Mouse (Mus musculus): ENCODE measurements around the gene Dock9. TPM values are rescaled to one million over a fixed set of nuclear protein-coding genes. Genes with fewer than 3 reads are reported as not detected.
A peak's percentile ranks its signal among the peaks of the same experiment; 100 is the strongest.

Dock9 gene
- polyA plus RNA-seq, 1 experiment from 2014 or later, result 5.1 TPM

DNA sequence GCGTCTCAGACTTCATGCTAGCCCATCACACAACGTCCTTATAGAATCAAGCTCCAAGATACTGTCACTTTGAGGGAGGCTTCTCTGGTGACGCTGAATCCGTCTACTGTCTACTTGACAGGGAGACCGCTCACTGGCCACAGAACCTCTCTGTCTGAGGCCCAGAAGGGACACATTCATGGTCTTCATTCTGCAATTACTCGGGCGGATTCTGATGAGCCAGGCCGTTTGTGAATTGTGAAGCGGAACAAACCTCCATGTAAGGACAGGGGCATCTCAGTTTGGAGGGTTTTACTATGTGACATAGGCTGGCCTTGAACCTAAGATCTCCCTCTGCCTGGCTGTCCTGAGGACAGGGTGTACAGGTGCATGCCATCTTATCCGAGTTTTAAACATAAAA lies 140.7 kb downstream of the Dock9 start:
- WGBS, result 89% methylated on average over 10 of the region's 10 CpGs
- no peak overlapping the region for H3K9ac ChIP-seq (replicated peaks)
- H3K4me1 ChIP-seq (replicated peaks), result peaks cover 34% of the 10 kb centered on the region
- no peak overlapping the region for H3K4me2 ChIP-seq
- ATAC-seq (ENCODE audit: insufficient number of reproducible peaks, insufficient read depth, low FRiP score, low TSS enrichment, low read depth), result no peak
- no peak overlapping the region for H3K27ac ChIP-seq
- H3K27me3 ChIP-seq, result no peaks in the 10 kb centered on the region
- no peak overlapping the region for H3K4me3 ChIP-seq (replicated peaks)
- H3K9me3 ChIP-seq, result no peaks in the 10 kb centered on the region
- 0 out of 2 replicates have a peak, but pooled peaks cover 5% of the 10 kb centered on the region for H3K36me3 ChIP-seq

DNA sequence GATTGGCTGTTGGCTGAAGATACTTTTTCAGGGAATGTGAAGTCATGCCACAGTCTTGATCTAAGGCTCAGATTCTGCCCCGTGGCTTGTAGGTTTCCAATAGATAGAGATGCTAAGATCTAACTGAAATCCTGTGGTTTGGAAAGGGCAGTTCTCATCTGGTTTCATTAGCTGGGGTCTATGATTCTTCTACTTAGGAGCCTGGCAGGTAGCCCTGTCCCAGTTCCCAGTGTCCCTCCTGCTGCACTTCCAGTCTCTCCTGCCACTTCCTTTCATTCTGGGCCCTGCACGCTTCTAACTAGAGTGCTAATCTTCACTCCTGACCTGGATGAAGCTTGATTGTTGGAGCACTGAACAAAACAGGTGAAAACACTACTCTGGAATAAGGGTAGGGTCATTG lies 142.7 kb downstream of the Dock9 start:
- H3K9ac ChIP-seq (replicated peaks), result no peak overlapping the region
- H3K27me3 ChIP-seq, result no peaks in the 10 kb centered on the region
- no peak for ATAC-seq (ENCODE audit: insufficient number of reproducible peaks, insufficient read depth, low FRiP score, low TSS enrichment, low read depth)
- 69% methylated on average over 2 of the region's 2 CpGs for WGBS
- 0 out of 2 replicates have a peak, but pooled peaks cover 5% of the 10 kb centered on the region for H3K36me3 ChIP-seq
- no peaks in the 10 kb centered on the region for H3K9me3 ChIP-seq
- no peak overlapping the region for H3K4me2 ChIP-seq
- H3K4me3 ChIP-seq (replicated peaks), result no peak overlapping the region
- no peak overlapping the region; the same call in 1 of the 2 replicates for H3K27ac ChIP-seq
- peaks cover 34% of the 10 kb centered on the region for H3K4me1 ChIP-seq (replicated peaks)

DNA sequence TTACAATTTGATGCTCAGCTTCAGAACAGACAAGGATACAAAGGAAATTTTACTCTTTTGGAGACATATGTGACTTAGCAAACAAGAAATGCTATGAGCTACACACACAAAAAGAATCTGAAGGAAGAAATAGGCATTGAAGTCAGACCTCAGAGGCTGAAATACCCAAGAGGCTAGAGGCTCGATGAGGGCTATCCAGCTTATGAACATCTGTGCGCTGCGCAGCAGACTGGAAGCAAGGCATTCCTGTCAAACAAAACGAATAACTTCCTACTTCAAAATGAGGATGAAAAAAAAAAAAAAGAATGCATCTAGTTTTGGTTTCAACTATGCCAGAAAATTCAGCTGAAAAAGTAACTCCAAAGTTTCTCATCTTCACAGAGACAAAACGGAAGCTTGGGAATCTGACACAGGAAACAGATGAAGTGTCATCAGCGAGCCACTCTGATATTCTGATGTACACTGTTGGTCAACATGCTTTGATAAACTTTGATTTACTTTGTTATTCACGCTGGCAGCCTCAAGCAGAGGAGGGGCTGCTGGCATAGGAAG lies 143.1 kb downstream of the Dock9 start:
- Histone ChIP-seq H3K4me3 (replicated peaks) (no peak overlapping the region), H3K9me3 (no peaks in the 10 kb centered on the region), H3K4me2 (no peak overlapping the region), H3K27ac (no peak overlapping the region), H3K9ac (replicated peaks) (no peak overlapping the region), H3K4me1 (replicated peaks) (peaks cover 35% of the 10 kb centered on the region), H3K36me3 (0 out of 2 replicates have a peak, but pooled peaks cover 5% of the 10 kb centered on the region), H3K27me3 (no peaks in the 10 kb centered on the region)
- ATAC-seq (ENCODE audit: insufficient number of reproducible peaks, insufficient read depth, low FRiP score, low TSS enrichment, low read depth), result no peak
- WGBS, result 60% methylated on average over 7 of the region's 7 CpGs

DNA sequence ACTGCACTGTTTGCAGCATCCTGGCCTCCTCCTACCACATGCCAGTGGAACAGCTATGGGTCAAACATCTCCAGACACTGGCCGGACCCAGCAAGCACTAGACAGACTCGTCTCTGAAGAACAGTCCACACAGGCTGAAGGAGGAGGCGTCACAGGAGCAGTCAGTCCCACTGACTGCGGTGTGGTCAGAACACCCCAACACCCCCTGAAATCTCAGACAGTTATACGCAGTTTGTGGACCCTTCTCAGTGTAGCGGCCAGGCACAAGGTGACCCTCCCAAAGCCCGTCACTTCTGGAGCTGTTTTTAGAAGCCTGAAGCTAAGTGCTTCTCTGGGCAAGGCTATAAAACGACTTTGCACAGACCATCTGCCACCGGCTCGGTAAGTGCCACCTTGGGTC lies 143.9 kb downstream of the Dock9 start:
- Histone ChIP-seq H3K4me1 (replicated peaks) (peaks cover 33% of the 10 kb centered on the region), H3K27me3 (no peaks in the 10 kb centered on the region), H3K36me3 (0 out of 2 replicates have a peak, but pooled peaks cover 5% of the 10 kb centered on the region), H3K9ac (replicated peaks) (no peak overlapping the region), H3K27ac (no peak overlapping the region), H3K4me3 (replicated peaks) (no peak overlapping the region), H3K4me2 (no peak overlapping the region), H3K9me3 (no peaks in the 10 kb centered on the region)
- 50% methylated on average over 10 of the region's 10 CpGs for WGBS
- ATAC-seq (ENCODE audit: insufficient number of reproducible peaks, insufficient read depth, low FRiP score, low TSS enrichment, low read depth), result no peak

DNA sequence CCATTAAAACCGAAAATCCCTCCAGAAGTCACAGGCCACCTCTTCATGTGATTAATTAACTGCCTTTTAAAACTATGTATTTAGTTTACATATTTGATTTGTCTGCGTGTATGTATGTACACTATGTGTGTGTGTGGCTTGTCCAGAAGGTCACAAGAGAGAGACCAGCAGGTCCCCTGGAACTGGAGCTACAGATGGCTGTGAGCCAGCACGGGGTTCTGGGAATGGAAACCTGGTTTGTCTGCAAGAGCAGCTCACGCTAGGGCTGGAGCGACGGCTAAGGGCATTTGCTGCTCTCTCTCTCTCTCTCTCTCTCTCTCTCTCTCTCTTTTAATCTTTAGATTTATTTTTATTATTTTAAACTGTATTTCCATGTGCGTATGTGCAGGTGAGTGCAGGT lies 144.4 kb downstream of the Dock9 start:
- H3K27me3 ChIP-seq, result no peaks in the 10 kb centered on the region
- no peak overlapping the region for H3K27ac ChIP-seq
- 69% methylated on average over 7 of the region's 7 CpGs for WGBS
- no peaks in the 10 kb centered on the region for H3K9me3 ChIP-seq
- H3K36me3 ChIP-seq, result 0 out of 2 replicates have a peak, but pooled peaks cover 5% of the 10 kb centered on the region
- ATAC-seq (ENCODE audit: insufficient number of reproducible peaks, insufficient read depth, low FRiP score, low TSS enrichment, low read depth), result no peak
- H3K4me2 ChIP-seq, result no peak overlapping the region
- H3K4me3 ChIP-seq (replicated peaks), result no peak overlapping the region
- H3K9ac ChIP-seq (replicated peaks), result no peak overlapping the region
- H3K4me1 ChIP-seq (replicated peaks), result peaks cover 36% of the 10 kb centered on the region

DNA sequence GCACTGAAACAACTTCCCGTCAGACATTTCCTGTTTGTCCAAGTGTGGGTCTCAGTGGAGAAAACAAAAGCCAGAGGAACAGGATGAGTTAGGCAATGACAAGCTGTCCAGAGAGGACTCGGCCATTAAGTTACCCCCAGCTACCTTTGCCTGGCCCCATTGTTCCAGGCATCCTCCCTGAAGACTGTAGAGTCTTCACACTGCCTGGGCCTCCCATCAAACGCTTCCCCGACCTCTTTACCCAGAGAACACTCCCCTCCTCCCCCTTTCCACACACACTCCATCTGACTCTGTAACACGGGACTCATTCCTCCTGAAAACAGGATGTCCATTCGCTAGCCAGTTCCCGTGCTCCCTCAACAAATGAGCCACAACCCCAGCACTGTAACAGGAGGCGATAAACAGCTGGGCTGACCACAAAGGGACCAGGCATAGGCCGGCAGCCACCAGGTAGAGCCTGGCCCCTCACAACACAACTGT lies 149.0 kb downstream of the Dock9 start:
- 28% methylated on average over 9 of the region's 9 CpGs for WGBS
- H3K4me3 ChIP-seq (replicated peaks), result no peak overlapping the region
- no peak overlapping the region for H3K4me2 ChIP-seq
- 0 out of 2 replicates have a peak, but pooled peaks cover 5% of the 10 kb centered on the region for H3K36me3 ChIP-seq
- H3K9ac ChIP-seq (replicated peaks), result no peak overlapping the region; the same call in 1 of the 2 replicates
- ATAC-seq (ENCODE audit: insufficient number of reproducible peaks, insufficient read depth, low FRiP score, low TSS enrichment, low read depth), result no peak; the same call in 1 of the 2 replicates
- peaks cover 27% of the 10 kb centered on the region for H3K4me1 ChIP-seq (replicated peaks)
- H3K27ac ChIP-seq, result 0 out of 2 replicates have a peak overlapping the region, but pooled peaks have one; percentile 31
- no peaks in the 10 kb centered on the region for H3K9me3 ChIP-seq
- no peaks in the 10 kb centered on the region for H3K27me3 ChIP-seq

DNA sequence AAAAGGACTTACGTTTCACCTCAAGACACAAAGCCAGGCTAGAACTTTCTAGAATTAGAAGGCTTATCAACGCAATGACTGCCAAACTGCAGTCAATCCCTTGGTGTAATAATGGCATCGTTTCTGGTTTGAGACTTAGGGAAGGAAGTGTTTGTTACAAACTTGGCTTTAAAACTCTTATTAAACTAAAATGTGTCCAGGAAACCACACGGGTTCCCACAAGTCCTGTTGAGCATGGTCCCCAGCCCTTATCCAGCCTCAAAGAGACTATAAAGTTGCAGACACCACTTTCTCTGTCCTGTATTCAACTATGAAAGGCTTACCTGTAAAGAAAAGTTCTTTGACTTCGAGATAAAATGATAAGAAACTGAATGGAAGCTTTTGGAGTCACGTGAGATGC lies 149.9 kb downstream of the Dock9 start:
- ATAC-seq (ENCODE audit: insufficient number of reproducible peaks, insufficient read depth, low FRiP score, low TSS enrichment, low read depth), result no peak
- H3K9me3 ChIP-seq, result no peaks in the 10 kb centered on the region
- no peak overlapping the region for H3K9ac ChIP-seq (replicated peaks)
- H3K27ac ChIP-seq, result no peak overlapping the region
- peaks cover 18% of the 10 kb centered on the region for H3K4me1 ChIP-seq (replicated peaks)
- no peak overlapping the region for H3K4me2 ChIP-seq
- 81% methylated on average over 6 of the region's 6 CpGs for WGBS
- 0 out of 2 replicates have a peak, but pooled peaks cover 5% of the 10 kb centered on the region for H3K36me3 ChIP-seq
- H3K4me3 ChIP-seq (replicated peaks), result no peak overlapping the region
- no peaks in the 10 kb centered on the region for H3K27me3 ChIP-seq

DNA sequence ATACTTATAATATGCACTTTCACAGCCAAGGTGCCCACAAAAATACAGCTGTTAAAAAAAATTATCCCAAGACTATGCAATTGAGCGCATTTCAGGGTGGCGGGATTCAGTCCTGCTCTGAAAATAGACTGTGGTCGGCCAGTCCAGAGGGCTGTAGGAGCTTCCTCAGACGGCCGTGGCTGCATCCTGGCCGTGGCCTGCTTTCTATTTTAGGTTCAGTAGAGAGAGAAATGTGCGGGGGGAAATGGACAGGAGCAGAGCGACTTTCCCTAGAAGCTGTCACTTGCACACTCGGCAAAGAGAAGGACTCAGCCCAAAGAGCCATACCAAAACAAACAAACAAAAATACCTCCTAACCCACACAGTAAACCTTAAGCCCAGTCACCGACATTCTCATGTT lies 151.0 kb downstream of the Dock9 start:
- no peak overlapping the region for H3K9ac ChIP-seq (replicated peaks)
- no peak overlapping the region for H3K4me2 ChIP-seq
- no peak overlapping the region for H3K27ac ChIP-seq
- no peak overlapping the region for H3K4me3 ChIP-seq (replicated peaks)
- H3K9me3 ChIP-seq, result no peaks in the 10 kb centered on the region
- no peak for ATAC-seq (ENCODE audit: insufficient number of reproducible peaks, insufficient read depth, low FRiP score, low TSS enrichment, low read depth)
- H3K36me3 ChIP-seq, result no peaks in the 10 kb centered on the region
- WGBS, result 78% methylated on average over 10 of the region's 10 CpGs
- H3K27me3 ChIP-seq, result no peaks in the 10 kb centered on the region
- H3K4me1 ChIP-seq (replicated peaks), result peaks cover 18% of the 10 kb centered on the region

DNA sequence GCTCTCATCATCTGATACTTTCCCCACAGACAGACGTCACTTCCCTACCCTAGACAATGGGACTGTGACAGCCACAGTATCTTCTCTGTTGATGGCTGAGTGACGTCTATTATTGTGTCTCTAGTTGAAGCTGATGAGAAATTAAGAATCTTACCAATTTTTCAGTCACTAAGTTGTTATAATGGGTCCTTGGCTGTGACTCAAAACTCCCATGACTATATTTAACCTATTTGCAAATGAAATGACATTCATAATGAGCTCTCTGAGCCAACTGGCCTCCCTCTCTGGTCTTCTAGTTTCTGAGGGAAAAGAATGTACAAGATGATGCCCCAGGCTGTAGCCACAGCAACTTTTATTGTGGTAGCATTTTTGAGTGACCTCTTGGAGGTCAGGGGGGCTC lies 153.3 kb downstream of the Dock9 start:
- H3K36me3 ChIP-seq, result peaks cover 6% of the 10 kb centered on the region; the same call in 1 of the 2 replicates
- 84% methylated on average over 2 of the region's 2 CpGs for WGBS
- H3K4me3 ChIP-seq (replicated peaks), result no peak overlapping the region
- H3K4me2 ChIP-seq, result no peak overlapping the region
- peaks cover 14% of the 10 kb centered on the region for H3K4me1 ChIP-seq (replicated peaks)
- ATAC-seq (ENCODE audit: insufficient number of reproducible peaks, insufficient read depth, low FRiP score, low TSS enrichment, low read depth), result no peak
- no peaks in the 10 kb centered on the region for H3K9me3 ChIP-seq
- H3K27me3 ChIP-seq, result no peaks in the 10 kb centered on the region
- no peak overlapping the region for H3K9ac ChIP-seq (replicated peaks)
- no peak overlapping the region for H3K27ac ChIP-seq

DNA sequence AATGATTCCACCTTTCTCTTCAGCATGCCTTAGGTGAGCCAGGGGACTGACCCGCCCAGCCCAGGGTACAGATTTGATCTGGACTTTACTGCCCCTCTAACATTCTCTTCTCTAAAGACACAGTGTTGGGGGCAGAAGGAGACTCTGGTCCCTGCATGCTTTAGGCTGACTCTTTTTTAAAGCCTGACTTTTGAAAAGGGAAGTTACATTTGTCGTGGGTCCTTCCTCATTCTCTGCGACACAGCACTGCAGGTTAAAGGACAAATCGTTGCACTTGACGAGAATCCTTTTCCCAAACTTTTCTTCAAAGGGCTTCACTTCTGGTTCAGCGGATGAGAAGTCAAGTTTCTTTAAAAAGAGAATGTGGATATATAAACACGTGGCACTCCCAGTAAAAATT lies 156.4 kb downstream of the Dock9 start:
- Histone ChIP-seq H3K36me3 (peaks cover 13% of the 10 kb centered on the region), H3K4me2 (no peak overlapping the region), H3K9me3 (no peaks in the 10 kb centered on the region), H3K9ac (replicated peaks) (no peak overlapping the region), H3K27me3 (no peaks in the 10 kb centered on the region), H3K4me3 (replicated peaks) (no peak overlapping the region), H3K4me1 (replicated peaks) (no peaks in the 10 kb centered on the region), H3K27ac (no peak overlapping the region)
- ATAC-seq (ENCODE audit: insufficient number of reproducible peaks, insufficient read depth, low FRiP score, low TSS enrichment, low read depth), result no peak
- WGBS, result 86% methylated on average over 7 of the region's 7 CpGs

DNA sequence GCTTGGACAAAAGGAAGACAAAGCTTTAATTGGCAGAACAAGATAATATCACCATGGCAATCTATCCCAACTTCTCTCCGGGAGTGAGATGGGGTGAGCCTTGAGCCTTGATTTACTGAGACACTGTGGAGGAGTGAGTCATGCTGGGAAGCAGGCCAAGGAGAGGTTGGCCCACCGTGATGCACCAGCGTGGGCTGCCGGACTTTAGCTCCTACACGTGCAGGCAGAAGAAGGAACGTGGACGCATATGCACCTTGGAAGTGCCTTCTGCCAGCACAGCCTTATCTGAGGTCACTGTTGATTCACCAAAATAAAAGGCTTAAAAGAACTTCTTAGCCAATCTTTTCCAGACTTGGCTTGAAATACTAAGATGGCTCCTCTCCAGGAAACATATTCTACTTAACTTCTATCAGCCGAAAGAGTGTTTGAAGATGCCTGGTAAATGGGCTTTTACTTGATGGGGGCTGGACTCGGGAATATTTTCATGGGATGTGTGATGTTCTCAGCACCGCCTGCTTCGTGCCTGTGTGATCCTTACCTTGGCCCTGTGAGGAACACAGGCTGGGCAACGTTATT lies 160.6 kb downstream of the Dock9 start:
- no peak overlapping the region for H3K4me2 ChIP-seq
- H3K36me3 ChIP-seq, result peaks cover 13% of the 10 kb centered on the region
- H3K9ac ChIP-seq (replicated peaks), result no peak overlapping the region
- H3K4me3 ChIP-seq (replicated peaks), result no peak overlapping the region
- no peaks in the 10 kb centered on the region for H3K4me1 ChIP-seq (replicated peaks)
- ATAC-seq (ENCODE audit: insufficient number of reproducible peaks, insufficient read depth, low FRiP score, low TSS enrichment, low read depth), result no peak
- H3K27me3 ChIP-seq, result no peaks in the 10 kb centered on the region
- no peaks in the 10 kb centered on the region for H3K9me3 ChIP-seq
- H3K27ac ChIP-seq, result no peak overlapping the region
- 92% methylated on average over 12 of the region's 12 CpGs for WGBS

All from limb, embryonic 12.5 days (tissue).